Mouse (Mus musculus) limb, embryonic 14.5 days (tissue): ENCODE measurements at regions not wholly inside any gene's neighbourhood (a gene's known extent, or its start where the extent isn't known, plus 50 kb on each side); places are given as distances from the start of the nearest gene placed in this dataset.

Experiments used
- ATAC-seq: fragments of 200-750 bp; cut with Nextera tagmentation; 2 replicates; pipeline ENCODE4 v1.8.0; 2017; ENCODE audit warnings: low read depth, moderate number of reproducible peaks, moderate TSS enrichment; ENCODE audit not compliant: low FRiP score
- DNase-seq: peaks from one replicate; pipeline ENCODE4 v3.0.0-alpha.2; 2015; ENCODE audit warnings: low spot score
- H3K27ac ChIP-seq: fragments of 300-500 bp; sonication (generic); replicated peaks from 2 replicates; pipeline ENCODE4 v1.5.1; 2014; ENCODE audit warnings: low read depth, mild to moderate bottlenecking, low read length, moderate library complexity, mixed read lengths
- H3K27me3 ChIP-seq: fragments of 300-500 bp; sonication (generic); 2 replicates; pipeline ENCODE4 v1.6.1; 2014; ENCODE audit warnings: low read length, mixed read lengths; ENCODE audit not compliant: control insufficient read depth, insufficient read depth
- H3K36me3 ChIP-seq: fragments of 300-500 bp; sonication (generic); 2 replicates; pipeline ENCODE4 v1.6.1; 2014; ENCODE audit warnings: mild to moderate bottlenecking, low read length, moderate library complexity, mixed read lengths; ENCODE audit not compliant: control insufficient read depth, insufficient read depth
- H3K4me1 ChIP-seq: fragments of 300-500 bp; sonication (generic); 2 replicates; pipeline ENCODE4 v1.6.1; 2014; ENCODE audit warnings: antibody characterized with exemption, low read length, mixed read lengths; ENCODE audit not compliant: control insufficient read depth, insufficient read depth
- H3K4me2 ChIP-seq: fragments of 300-500 bp; sonication (generic); replicated peaks from 2 replicates; pipeline ENCODE4 v1.6.1; 2014; ENCODE audit warnings: low read depth, mild to moderate bottlenecking, low read length, moderate library complexity; ENCODE audit not compliant: severe bottlenecking
- H3K4me3 ChIP-seq: fragments of 300-500 bp; sonication (generic); replicated peaks from 2 replicates; pipeline ENCODE4 v1.5.1; 2014; ENCODE audit warnings: low read length
- H3K9ac ChIP-seq: fragments of 300-500 bp; sonication (generic); 2 replicates; pipeline ENCODE4 v1.6.1; 2014; ENCODE audit warnings: mild to moderate bottlenecking, low read depth, low read length, moderate library complexity; ENCODE audit not compliant: severe bottlenecking
- H3K9me3 ChIP-seq: fragments of 300-500 bp; sonication (generic); 2 replicates; pipeline ENCODE4 v1.6.1; 2016; ENCODE audit warnings: low read length; ENCODE audit not compliant: control insufficient read depth
- POLR2A ChIP-seq: fragments of 200-500 bp; IDR thresholded peaks from 2 replicates; pipeline ENCODE4 v1.8.0; 2012; ENCODE audit warnings: inconsistent platforms, mild to moderate bottlenecking, moderate library complexity, borderline replicate concordance; ENCODE audit not compliant: insufficient read depth, insufficient read length; ENCODE audit errors: extremely low read depth
- WGBS: fragments of 180-500 bp; shearing (Covaris S2); extraction: QIAGEN DNeasy Blood & Tissue Kit; methylation state at CpG from one replicate; pipeline ENCODE4 v1.1.7; 2014; 5-methylcytosine and 5-hydroxymethylcytosine counted together

GRCm38 (mm10) chr4:12662683-12663082, 490.9 kb upstream of the Fam92a start:
- Histone ChIP-seq H3K4me1 (no peaks in the 10 kb centered on the region), H3K9ac (no peak overlapping the region), H3K27ac (no peak overlapping the region), H3K27me3 (no peaks in the 10 kb centered on the region), H3K36me3 (no peaks in the 10 kb centered on the region), H3K4me3 (no peak overlapping the region), H3K4me2 (no peak overlapping the region), H3K9me3 (no peaks in the 10 kb centered on the region)
- no peak for ATAC-seq
- TF ChIP-seq POLR2A, result no peak
- no peak for DNase-seq
- WGBS, result 53% methylated on average over 1 of the region's 1 CpGs

GRCm38 (mm10) chr4:12659084-12659483, 487.3 kb upstream of the Fam92a start:
- no peak for ATAC-seq
- Histone ChIP-seq H3K4me3 (no peak overlapping the region), H3K4me1 (0 out of 2 replicates have a peak, but pooled peaks cover 2% of the 10 kb centered on the region), H3K9me3 (no peaks in the 10 kb centered on the region), H3K27ac (no peak overlapping the region), H3K4me2 (no peak overlapping the region), H3K36me3 (no peaks in the 10 kb centered on the region), H3K27me3 (no peaks in the 10 kb centered on the region), H3K9ac (no peak overlapping the region)
- WGBS, result 77% methylated on average over 1 of the region's 1 CpGs
- TF ChIP-seq POLR2A, result no peak
- DNase-seq, result no peak

- no peak overlapping the region for H3K4me2 ChIP-seq
- no peak overlapping the region for H3K4me3 ChIP-seq
- H3K36me3 ChIP-seq, result no peaks in the 10 kb centered on the region
- ATAC-seq (no peak), DNase-seq (no peak)
- WGBS, result 43% methylated on average over 6 of the region's 6 CpGs
- 0 out of 2 replicates have a peak, but pooled peaks cover 2% of the 10 kb centered on the region for H3K4me1 ChIP-seq
- no peak overlapping the region for H3K27ac ChIP-seq
- TF ChIP-seq POLR2A, result no peak
- H3K9me3 ChIP-seq, result no peaks in the 10 kb centered on the region
- H3K27me3 ChIP-seq, result no peaks in the 10 kb centered on the region
- H3K9ac ChIP-seq, result no peak overlapping the region
These were observed 486.8 kb upstream of the Fam92a start for GRCm38 (mm10) chr4:12658594-12658993.

DNA sequence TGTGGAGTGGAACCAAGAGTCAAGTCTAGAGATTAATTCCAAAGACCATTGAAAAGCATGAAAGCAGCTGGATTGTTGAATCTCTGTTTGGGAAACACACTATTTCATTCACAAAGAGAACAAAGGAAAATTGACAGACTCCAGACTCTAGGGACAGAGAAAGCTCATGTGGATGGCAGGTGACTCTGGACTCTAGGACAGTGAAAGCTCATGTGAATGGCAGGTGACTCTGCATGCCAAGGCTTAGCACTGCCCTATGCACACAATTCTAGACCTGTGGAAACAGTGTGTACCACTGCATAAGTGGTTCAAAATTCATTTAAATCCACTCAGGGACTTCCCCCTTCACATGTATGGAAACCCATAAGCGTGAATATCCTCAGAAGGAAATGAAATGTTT, 486.0 kb upstream of the Fam92a start:
- no peak for DNase-seq
- Histone ChIP-seq H3K27ac (no peak overlapping the region), H3K36me3 (no peaks in the 10 kb centered on the region), H3K4me2 (no peak overlapping the region), H3K4me1 (0 out of 2 replicates have a peak, but pooled peaks cover 2% of the 10 kb centered on the region), H3K9ac (no peak overlapping the region), H3K27me3 (no peaks in the 10 kb centered on the region), H3K9me3 (no peaks in the 10 kb centered on the region), H3K4me3 (no peak overlapping the region)
- ATAC-seq, result no peak
- no peak for TF ChIP-seq POLR2A
- WGBS, result 95% methylated on average over 1 of the region's 1 CpGs

GRCm38 (mm10) chr4:12656924-12657603, 485.2 kb upstream of the Fam92a start:
- no peak for TF ChIP-seq POLR2A
- Histone ChIP-seq H3K4me2 (no peak overlapping the region), H3K4me3 (no peak overlapping the region), H3K27ac (no peak overlapping the region), H3K9me3 (no peaks in the 10 kb centered on the region), H3K27me3 (no peaks in the 10 kb centered on the region), H3K9ac (no peak overlapping the region), H3K36me3 (no peaks in the 10 kb centered on the region), H3K4me1 (0 out of 2 replicates have a peak, but pooled peaks cover 2% of the 10 kb centered on the region)
- WGBS, result 51% methylated on average over 6 of the region's 6 CpGs
- ATAC-seq (no peak), DNase-seq (peak; percentile 12)
